Mouse (Mus musculus) cerebellum, adult 2 months (tissue): ENCODE measurements around the gene Copa.

Source experiments
- CTCF ChIP-seq: fragments of 200-500 bp; IDR thresholded peaks from 2 replicates; pipeline ENCODE4 v1.5.1; 2011; ENCODE audit warnings: low read depth, mild to moderate bottlenecking, control low read depth, low read length, moderate library complexity, borderline replicate concordance; ENCODE audit not compliant: insufficient read depth
- POLR2A ChIP-seq: fragments of 200-500 bp; IDR thresholded peaks from 2 replicates; pipeline ENCODE4 v1.6.1; 2011; ENCODE audit warnings: low read length, control low read depth, borderline replicate concordance; ENCODE audit not compliant: insufficient read depth

DNA sequence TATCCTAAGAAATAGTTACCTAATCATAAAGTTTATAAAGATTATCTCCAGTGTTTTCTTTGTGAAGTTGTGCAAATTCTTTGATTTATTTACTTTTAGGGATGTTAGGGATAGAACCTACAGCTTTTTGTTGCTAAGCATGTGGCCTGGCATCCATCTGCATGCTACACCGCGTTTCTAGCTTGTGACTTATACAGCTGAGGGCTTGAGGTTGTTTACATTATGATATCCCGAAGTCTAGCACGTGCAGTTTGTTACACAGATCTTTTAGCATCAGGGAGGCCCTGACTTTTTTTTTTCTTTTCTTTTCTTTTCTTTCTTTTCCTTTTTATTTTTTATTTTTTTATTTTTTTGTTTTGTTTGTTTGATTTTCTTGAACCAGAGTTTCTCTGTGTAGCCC is 77.6 kb downstream of the Copa start:
- no peak for TF ChIP-seq CTCF
- TF ChIP-seq POLR2A = no peak
